ENCODE assay signal across 19 mouse cellular contexts in the genomic region with DNA sequence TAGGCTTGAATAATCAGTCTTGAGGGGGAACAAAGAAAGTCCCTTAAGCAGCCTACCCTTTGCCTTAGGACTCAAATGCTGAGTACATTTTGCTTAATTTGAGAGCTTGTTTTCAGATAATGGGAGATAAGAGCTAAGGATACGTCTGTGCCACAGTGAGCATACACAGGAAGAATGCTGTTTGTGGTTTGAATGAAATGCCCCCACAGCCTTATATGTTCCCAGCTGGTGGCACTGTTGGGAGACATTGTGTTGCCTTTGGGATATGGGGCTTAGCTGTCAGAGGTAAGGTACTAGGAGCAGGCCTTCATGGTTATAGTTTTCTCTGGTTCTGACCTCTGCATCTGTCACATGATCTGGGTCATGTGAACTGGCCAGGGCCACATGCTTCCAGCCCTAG.
"Had no signal": no experiment of that assay in that cellular context is flagged by ENCODE, and none has a peak within 500 bp of the region (broad histone marks: within the 10 kb centered on the region; RNA-seq: fewer than 3 reads in every experiment).

No protein-coding gene starts in this region.

- H3K36me3 ChIP-seq: liver, embryonic 13.5 days; midbrain, embryonic 10.5 days; midbrain, embryonic 13.5 days; neural tube, embryonic 13.5 days; stomach, embryonic 15.5 days had no signal

- H3K4me1 ChIP-seq: liver, embryonic 13.5 days; midbrain, embryonic 10.5 days; midbrain, embryonic 13.5 days; neural tube, embryonic 13.5 days; stomach, embryonic 15.5 days had no signal

- H3K4me3 ChIP-seq: liver, embryonic 13.5 days; megakaryocyte, embryonic 14.5 days; midbrain, embryonic 10.5 days; midbrain, embryonic 13.5 days; myocyte; neural tube, embryonic 13.5 days; stomach, embryonic 15.5 days had no signal

- ATAC-seq: midbrain, embryonic 13.5 days; midbrain, embryonic 16.5 days had no signal

- H3K27me3 ChIP-seq: liver, embryonic 13.5 days; megakaryocyte, embryonic 14.5 days; midbrain, embryonic 13.5 days; neural tube, embryonic 13.5 days; stomach, embryonic 15.5 days had no signal

- H3K9me3 ChIP-seq: liver, embryonic 13.5 days; megakaryocyte, embryonic 14.5 days; midbrain, embryonic 10.5 days; midbrain, embryonic 13.5 days; neural tube, embryonic 13.5 days; stomach, embryonic 15.5 days had no signal

- H3K4me2 ChIP-seq: liver, embryonic 13.5 days; midbrain, embryonic 13.5 days; neural tube, embryonic 13.5 days; stomach, embryonic 15.5 days had no signal

- DNase-seq: kidney, adult 9 months; kidney, postnatal 14 days; kidney, postnatal 4 days; liver, embryonic 13.5 days; lung, adult 2 months; lung, postnatal 14 days; retina, postnatal 1 day; right cerebral cortex, postnatal 25 days; spleen, adult 18-20 months; thymus, adult 18-20 months; thymus, postnatal 36 days had no signal

- H3K27ac ChIP-seq: liver, embryonic 13.5 days; macrophage; midbrain, embryonic 10.5 days; midbrain, embryonic 13.5 days; neural tube, embryonic 13.5 days; stomach, embryonic 15.5 days had no signal

- H3K9ac ChIP-seq: liver, embryonic 13.5 days; midbrain, embryonic 13.5 days; neural tube, embryonic 13.5 days; stomach, embryonic 15.5 days had no signal
